Mouse (Mus musculus) midbrain, embryonic 14.5 days (tissue): ENCODE measurements around the gene Rsph14. TPM values are rescaled to one million over a fixed set of nuclear protein-coding genes. Genes with fewer than 3 reads are reported as not detected.

Experiments
- ATAC-seq: fragments of 200-750 bp; cut with Nextera tagmentation; 2 replicates; pipeline ENCODE4 v1.8.0; 2017; ENCODE audit warnings: moderate number of reproducible peaks, moderate library complexity; ENCODE audit not compliant: low FRiP score, low TSS enrichment
- DNase-seq: peaks from one replicate; pipeline ENCODE4 v3.0.0-alpha.2; 2015
- H3K27ac ChIP-seq: fragments of 300-500 bp; sonication (generic); replicated peaks from 2 replicates; pipeline ENCODE4 v1.5.1; 2014; ENCODE audit warnings: mild to moderate bottlenecking, low read depth, low read length, moderate library complexity
- H3K27me3 ChIP-seq: fragments of 300-500 bp; sonication (generic); 2 replicates; pipeline ENCODE4 v1.6.1; 2014; ENCODE audit warnings: low read length, control low read depth, mixed read lengths; ENCODE audit not compliant: control insufficient read depth, insufficient read depth
- H3K36me3 ChIP-seq: fragments of 300-500 bp; sonication (generic); 2 replicates; pipeline ENCODE4 v1.6.1; 2014; ENCODE audit warnings: low read length, control low read depth; ENCODE audit not compliant: control insufficient read depth, insufficient read depth
- H3K4me1 ChIP-seq: fragments of 300-500 bp; sonication (generic); 2 replicates; pipeline ENCODE4 v1.6.1; 2014; ENCODE audit warnings: mild to moderate bottlenecking, antibody characterized with exemption, low read length, control low read depth; ENCODE audit not compliant: control insufficient read depth, insufficient read depth
- H3K4me2 ChIP-seq: fragments of 300-500 bp; sonication (generic); 2 replicates; pipeline ENCODE4 v1.6.1; 2014; ENCODE audit warnings: mild to moderate bottlenecking, low read length, moderate library complexity
- H3K4me3 ChIP-seq: fragments of 300-500 bp; sonication (generic); replicated peaks from 2 replicates; pipeline ENCODE4 v1.5.1; 2014; ENCODE audit warnings: low read depth, low read length
- H3K9ac ChIP-seq: fragments of 300-500 bp; sonication (generic); replicated peaks from 2 replicates; pipeline ENCODE4 v1.6.1; 2014; ENCODE audit warnings: mild to moderate bottlenecking, low read length, moderate library complexity
- H3K9me3 ChIP-seq: fragments of 300-500 bp; sonication (generic); 2 replicates; pipeline ENCODE4 v1.6.1; 2016; ENCODE audit warnings: low read length, control low read depth, mixed read lengths; ENCODE audit not compliant: control insufficient read depth
- WGBS: fragments of 180-500 bp; shearing (Covaris S2); extraction: QIAGEN DNeasy Blood & Tissue Kit; methylation state at CpG from one replicate; pipeline ENCODE4 v1.1.7; 2014; 5-methylcytosine and 5-hydroxymethylcytosine counted together
- polyA plus RNA-seq: library from polyadenylated mRNA; unstranded; fragments of >200 nt; fragmentation: Nextera tagmentation; extraction: Ambion mirVana; gene quantifications from 2 replicates; pipeline ENCODE4 v1.2.1, GENCODE M21; 2014

Gene Rsph14
- 0.68 and 1.2 TPM in 2 replicates for polyA plus RNA-seq

- Histone ChIP-seq H3K4me2 (peak within 1 kb of the TSS; percentile 43), H3K27ac (peak within 1 kb of the TSS; percentile 79)
Measured at GRCm38 (mm10) chr10:75032395-75032794, at the start of gene Rsph14. Gene Rsph14, minus strand, starts transcription at chr10:75032586.

GRCm38 (mm10) chr10:75078174-75079128, 46.1 kb upstream of the Rsph14 start:
- H3K4me2 ChIP-seq = no peak overlapping the region
- WGBS = 90% methylated on average over 14 of the region's 14 CpGs
- H3K9me3 ChIP-seq = no peaks in the 10 kb centered on the region
- no peak overlapping the region for H3K4me3 ChIP-seq
- peaks cover 9% of the 10 kb centered on the region; the same call in 1 of the 2 replicates for H3K4me1 ChIP-seq
- ATAC-seq = no peak
- H3K27ac ChIP-seq = no peak overlapping the region
- no peak for DNase-seq
- H3K27me3 ChIP-seq = no peaks in the 10 kb centered on the region
- no peak overlapping the region for H3K9ac ChIP-seq
- no peaks in the 10 kb centered on the region for H3K36me3 ChIP-seq

More at GRCm38 (mm10) chr10:75032395-75032794, at the start of gene Rsph14:
- ATAC-seq (peak; percentile 55), DNase-seq (peak; percentile 97)
- Histone ChIP-seq H3K36me3 (no peaks in the 10 kb centered on the region), H3K9ac (no peak within 1 kb of the TSS), H3K4me3 (no peak within 1 kb of the TSS), H3K27me3 (no peaks in the 10 kb centered on the region), H3K9me3 (no peaks in the 10 kb centered on the region), H3K4me1 (peaks cover 32% of the 10 kb centered on the region)
- 10% methylated on average over 10 of the region's 10 CpGs for WGBS

GRCm38 (mm10) chr10:75075665-75076064, 43.3 kb upstream of the Rsph14 start:
- Histone ChIP-seq H3K9ac (no peak overlapping the region), H3K9me3 (no peaks in the 10 kb centered on the region), H3K4me1 (peaks cover 14% of the 10 kb centered on the region; the same call in 1 of the 2 replicates), H3K36me3 (no peaks in the 10 kb centered on the region), H3K4me2 (no peak overlapping the region), H3K4me3 (no peak overlapping the region), H3K27ac (no peak overlapping the region), H3K27me3 (no peaks in the 10 kb centered on the region)
- 89% methylated on average over 5 of the region's 5 CpGs for WGBS
- ATAC-seq (no peak), DNase-seq (no peak)

- Histone ChIP-seq H3K9ac (no peak overlapping the region), H3K4me1 (peaks cover 39% of the 10 kb centered on the region), H3K27me3 (no peaks in the 10 kb centered on the region), H3K4me2 (no peak overlapping the region), H3K9me3 (no peaks in the 10 kb centered on the region), H3K36me3 (0 out of 2 replicates have a peak, but pooled peaks cover 3% of the 10 kb centered on the region), H3K4me3 (no peak overlapping the region), H3K27ac (no peak overlapping the region)
- DNase-seq (no peak), ATAC-seq (no peak)
- WGBS = 70% methylated on average over 11 of the region's 11 CpGs
Measured at GRCm38 (mm10) chr10:75070281-75070976, 38.0 kb upstream of the Rsph14 start.

GRCm38 (mm10) chr10:75068624-75069328, 36.4 kb upstream of the Rsph14 start:
- Histone ChIP-seq H3K4me1 (peaks cover 54% of the 10 kb centered on the region), H3K27ac (no peak overlapping the region), H3K4me2 (no peak overlapping the region), H3K9me3 (no peaks in the 10 kb centered on the region), H3K36me3 (0 out of 2 replicates have a peak, but pooled peaks cover 3% of the 10 kb centered on the region), H3K27me3 (no peaks in the 10 kb centered on the region), H3K4me3 (no peak overlapping the region), H3K9ac (no peak overlapping the region)
- DNase-seq = no peak
- no peak for ATAC-seq
- 70% methylated on average over 12 of the region's 12 CpGs for WGBS

- Histone ChIP-seq H3K4me2 (no peak overlapping the region), H3K36me3 (0 out of 2 replicates have a peak, but pooled peaks cover 3% of the 10 kb centered on the region), H3K27ac (no peak overlapping the region), H3K27me3 (no peaks in the 10 kb centered on the region), H3K4me3 (no peak overlapping the region), H3K4me1 (peaks cover 61% of the 10 kb centered on the region), H3K9ac (no peak overlapping the region), H3K9me3 (no peaks in the 10 kb centered on the region)
- WGBS = 49% methylated on average over 2 of the region's 2 CpGs
- no peak for DNase-seq
- no peak for ATAC-seq
Measured at GRCm38 (mm10) chr10:75068086-75068485, 35.7 kb upstream of the Rsph14 start.

- no peak overlapping the region for H3K9ac ChIP-seq
- H3K9me3 ChIP-seq = no peaks in the 10 kb centered on the region
- 0 out of 2 replicates have a peak, but pooled peaks cover 3% of the 10 kb centered on the region for H3K36me3 ChIP-seq
- ATAC-seq = no peak
- H3K4me2 ChIP-seq = 0 out of 2 replicates have a peak overlapping the region, but pooled peaks have one; percentile 15
- DNase-seq = no peak
- H3K27ac ChIP-seq = no peak overlapping the region
- H3K27me3 ChIP-seq = no peaks in the 10 kb centered on the region
- no peak overlapping the region for H3K4me3 ChIP-seq
- peaks cover 67% of the 10 kb centered on the region for H3K4me1 ChIP-seq
Measured at GRCm38 (mm10) chr10:75067446-75067845, 35.1 kb upstream of the Rsph14 start.

- H3K4me3 ChIP-seq = no peak overlapping the region
- H3K27me3 ChIP-seq = no peaks in the 10 kb centered on the region
- H3K9ac ChIP-seq = no peak overlapping the region
- ATAC-seq (no peak), DNase-seq (no peak)
- 74% methylated on average over 6 of the region's 6 CpGs for WGBS
- peak overlapping the region; percentile 99 for H3K4me2 ChIP-seq
- 0 out of 2 replicates have a peak, but pooled peaks cover 3% of the 10 kb centered on the region for H3K36me3 ChIP-seq
- H3K9me3 ChIP-seq = no peaks in the 10 kb centered on the region
- peaks cover 73% of the 10 kb centered on the region for H3K4me1 ChIP-seq
- no peak overlapping the region for H3K27ac ChIP-seq
Measured at GRCm38 (mm10) chr10:75065691-75066090, 33.3 kb upstream of the Rsph14 start.
